Mouse (Mus musculus) retina, adult 2 months (tissue): ENCODE data around the gene Qrsl1.

Experiments used
- DNase-seq: peaks from one replicate; pipeline ENCODE4 v3.0.0-alpha.2; 2012; ENCODE audit warnings: low read depth, low spot score

Qrsl1 gene

GRCm38 (mm10) chr10:43871458-43871857 lies 30.1 kb downstream of the Qrsl1 start:
- no peak for DNase-seq

DNA sequence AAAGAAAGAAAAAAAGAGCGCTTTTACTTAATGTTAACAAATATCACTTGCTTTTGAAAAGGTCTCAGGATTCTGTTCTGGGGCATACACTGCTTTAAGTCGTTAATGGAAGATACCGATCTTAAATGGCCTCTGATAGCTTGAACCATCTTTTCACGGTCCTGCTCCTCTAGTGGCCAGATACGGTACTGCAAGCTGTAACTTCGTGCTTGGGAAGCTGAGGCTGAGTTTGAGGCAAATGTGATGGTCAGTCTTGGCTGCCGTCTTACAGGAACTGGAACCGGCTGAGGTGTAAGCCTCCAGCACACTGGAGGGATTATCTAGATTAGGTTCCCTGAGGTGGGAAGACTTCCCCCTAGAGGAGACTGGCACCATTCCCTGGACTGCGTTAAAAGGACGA lies 30.8 kb downstream of the Qrsl1 start:
- DNase-seq = no peak

GRCm38 (mm10) chr10:43856351-43856750 lies 45.2 kb downstream of the Qrsl1 start:
- no peak for DNase-seq

DNA sequence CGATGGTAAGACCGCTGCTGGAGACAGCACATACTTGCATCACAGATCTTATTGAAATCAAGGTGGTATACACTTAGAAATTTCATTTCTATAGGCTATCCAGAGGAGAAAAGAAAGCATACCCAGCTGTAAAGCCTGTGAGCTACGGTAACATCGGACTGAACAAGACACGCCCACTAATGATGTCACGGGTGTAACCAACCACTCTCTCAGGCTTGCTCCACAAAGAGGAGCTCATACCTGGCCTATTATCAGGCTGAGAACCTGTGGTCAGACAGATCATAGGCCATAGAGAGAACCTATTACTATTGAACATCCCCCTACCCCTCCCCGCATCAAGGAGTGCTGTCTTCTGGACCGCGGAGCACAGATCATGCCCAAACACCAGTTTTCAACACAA lies 45.6 kb downstream of the Qrsl1 start:
- DNase-seq = no peak

- no peak for DNase-seq
These were observed 49.6 kb downstream of the Qrsl1 start for GRCm38 (mm10) chr10:43851898-43852297.

GRCm38 (mm10) chr10:43849478-43849877 lies 52.1 kb downstream of the Qrsl1 start:
- DNase-seq = no peak

- DNase-seq = no peak
These were observed 55.4 kb downstream of the Qrsl1 start for GRCm38 (mm10) chr10:43846141-43846622.

DNA sequence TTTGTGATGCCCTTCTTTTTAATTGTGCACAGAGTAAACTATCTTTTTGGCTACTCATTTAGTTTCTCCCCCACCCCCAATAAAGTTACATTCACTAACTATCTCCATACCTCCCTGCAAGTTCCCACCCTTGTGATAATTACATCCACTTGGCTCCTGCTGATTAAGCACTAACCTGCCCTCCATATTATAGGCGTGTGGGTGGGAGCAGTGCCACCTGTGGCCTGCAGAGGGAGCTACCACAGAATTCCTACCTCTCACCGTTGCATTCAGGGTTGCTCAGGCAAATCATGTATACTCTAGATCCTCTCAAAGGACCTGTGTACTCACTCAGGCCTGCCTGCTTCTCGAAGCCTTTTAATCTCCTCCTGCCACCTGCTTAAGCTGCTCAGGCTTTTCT lies 56.1 kb downstream of the Qrsl1 start:
- DNase-seq = peak; percentile 36

- DNase-seq = no peak
These were observed 60.1 kb downstream of the Qrsl1 start for GRCm38 (mm10) chr10:43841441-43841840.

DNA sequence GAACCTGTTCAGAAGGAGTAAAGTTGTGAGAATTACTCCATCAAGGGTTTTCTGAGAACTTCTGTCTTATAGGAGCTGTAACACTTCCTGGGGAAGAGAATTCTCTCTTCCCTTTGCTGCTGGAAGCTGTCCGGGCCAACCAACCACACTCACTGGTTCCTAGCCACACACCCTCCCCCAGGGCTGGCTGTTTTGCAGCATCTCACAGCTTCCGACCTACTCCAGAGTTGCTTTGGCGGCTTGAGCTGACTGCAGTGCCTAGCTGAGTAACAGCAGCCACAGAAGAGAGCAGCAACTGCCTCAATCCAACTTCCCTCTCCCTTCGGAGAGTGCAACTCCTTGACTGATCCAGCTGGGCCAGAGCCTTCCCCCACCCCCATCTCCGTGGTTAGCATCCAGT lies 68.7 kb downstream of the Qrsl1 start:
- DNase-seq = no peak

DNA sequence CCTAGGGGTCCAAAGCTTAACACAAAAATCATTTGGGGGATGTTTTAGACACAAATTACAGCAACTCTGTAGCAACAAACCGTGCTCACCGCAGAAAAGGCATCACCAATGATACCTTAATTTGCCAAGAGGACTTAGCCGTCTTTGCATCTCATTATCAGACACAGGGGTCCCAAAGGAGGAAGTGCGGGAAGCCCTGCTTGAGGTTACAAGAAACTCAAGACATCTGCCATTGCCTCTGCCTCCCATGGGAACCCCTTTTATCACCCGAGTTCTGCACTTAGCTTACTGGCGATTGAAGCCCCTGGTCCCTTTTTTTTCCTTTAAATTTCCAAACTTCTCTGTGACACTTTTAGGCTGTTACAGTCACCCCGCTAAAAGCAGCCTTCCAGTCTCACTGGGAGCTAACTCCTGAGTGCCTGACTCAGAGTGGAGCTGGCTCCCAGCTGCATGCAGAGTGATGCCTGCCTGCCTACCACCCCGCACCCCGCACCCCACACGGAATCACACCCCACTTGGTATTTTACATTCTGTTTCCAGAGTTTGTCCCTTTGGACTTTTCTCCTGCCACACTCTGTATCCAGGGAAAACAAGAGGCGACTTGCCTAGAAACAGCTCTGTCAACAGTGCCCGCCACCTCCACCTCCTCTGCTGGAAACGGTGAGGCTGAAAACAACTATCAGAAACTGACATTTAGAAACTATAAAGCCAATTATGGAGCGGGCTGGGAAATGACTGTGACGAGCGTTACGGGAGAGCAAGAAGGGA lies 71.1 kb downstream of the Qrsl1 start:
- no peak for DNase-seq

DNA sequence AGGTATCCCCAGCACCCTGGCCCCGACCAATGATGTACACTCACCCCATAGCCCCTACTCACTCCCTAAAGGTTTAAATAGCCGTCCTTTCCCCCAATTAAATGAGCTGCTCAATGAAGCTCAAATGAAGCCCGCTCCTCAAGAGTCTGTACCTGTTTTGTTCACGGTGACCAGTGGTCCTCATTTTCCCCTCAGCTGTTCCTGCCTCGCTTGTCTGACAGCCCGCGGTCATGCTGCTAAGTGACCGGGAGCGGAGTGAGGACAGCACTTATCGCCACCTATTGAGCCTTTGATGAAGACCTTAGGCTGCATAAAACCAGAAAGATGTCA lies 72.9 kb downstream of the Qrsl1 start:
- no peak for DNase-seq

DNA sequence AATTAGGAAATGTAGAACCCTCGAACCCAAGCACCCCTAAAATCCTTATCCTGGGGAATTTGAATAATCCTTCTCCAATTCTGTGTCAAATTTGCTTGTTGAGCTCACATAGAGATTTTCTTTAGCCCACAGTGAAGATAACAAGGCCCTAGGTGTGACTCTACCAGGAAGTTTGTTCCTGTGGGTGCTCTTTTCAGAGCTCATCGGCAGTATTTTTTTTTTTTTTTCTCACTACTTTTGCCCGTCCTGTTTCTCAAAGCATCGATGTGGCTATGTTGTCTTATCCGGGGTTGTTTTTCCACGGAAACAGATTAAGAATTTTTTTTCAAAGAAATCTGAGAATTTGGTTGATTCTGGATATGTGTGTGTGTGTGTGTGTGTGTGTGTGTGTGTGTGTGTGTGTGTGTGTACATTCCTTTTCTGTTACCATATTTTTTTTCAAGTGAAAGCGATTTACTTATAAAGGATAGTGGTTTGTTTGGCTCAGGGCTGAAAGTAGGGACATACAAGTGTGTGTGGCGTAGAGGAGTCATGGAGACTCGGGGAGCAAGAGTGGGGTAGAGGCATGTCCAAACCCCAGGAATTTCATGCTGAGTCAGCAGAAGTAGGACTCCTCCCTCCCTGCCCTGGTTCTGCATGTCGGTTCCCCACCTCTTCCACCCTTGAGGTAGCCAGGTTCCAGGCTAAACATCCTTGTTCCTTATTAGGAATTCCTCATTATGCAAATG lies 73.4 kb downstream of the Qrsl1 start:
- no peak for DNase-seq

DNA sequence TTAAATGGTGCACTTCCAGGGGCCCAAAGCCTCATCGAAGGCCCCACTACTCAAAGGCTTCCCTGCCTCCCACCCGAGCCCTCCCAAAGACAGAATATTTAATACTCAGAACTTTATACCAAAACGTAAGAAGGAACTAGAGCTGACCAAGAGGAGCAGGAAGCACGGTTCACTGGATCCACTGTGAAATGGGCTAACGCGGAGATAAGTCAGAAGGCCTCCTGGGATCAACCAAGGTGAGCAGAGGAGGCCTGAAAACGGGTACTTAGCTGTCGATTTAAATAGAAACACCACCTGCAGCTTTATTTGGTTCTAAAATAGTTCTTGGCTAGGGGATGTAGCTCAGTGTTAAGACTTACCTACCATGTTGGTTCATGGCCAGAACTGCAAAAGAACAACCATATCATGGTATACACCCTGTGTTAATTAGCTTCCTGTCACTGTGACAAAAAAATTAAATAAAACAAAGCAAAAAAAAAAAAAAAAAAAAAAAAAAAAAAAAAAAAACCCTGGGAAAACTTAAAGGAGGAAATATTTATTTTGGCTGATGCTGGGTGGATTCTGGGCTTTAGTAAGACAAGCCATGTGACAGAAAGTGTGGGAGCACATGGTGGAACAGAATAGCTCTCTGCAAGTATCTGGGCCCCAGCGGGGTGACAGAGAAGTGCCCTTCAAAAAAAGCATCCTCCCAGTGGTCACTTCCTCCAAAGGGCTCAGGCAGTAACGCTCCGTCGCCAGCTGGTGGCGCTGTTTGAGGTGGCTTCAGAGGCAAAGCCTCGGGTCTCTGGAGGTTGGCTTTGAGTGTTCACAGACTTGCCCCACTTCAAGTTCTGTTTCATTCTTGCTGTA lies 74.5 kb downstream of the Qrsl1 start:
- no peak for DNase-seq

DNA sequence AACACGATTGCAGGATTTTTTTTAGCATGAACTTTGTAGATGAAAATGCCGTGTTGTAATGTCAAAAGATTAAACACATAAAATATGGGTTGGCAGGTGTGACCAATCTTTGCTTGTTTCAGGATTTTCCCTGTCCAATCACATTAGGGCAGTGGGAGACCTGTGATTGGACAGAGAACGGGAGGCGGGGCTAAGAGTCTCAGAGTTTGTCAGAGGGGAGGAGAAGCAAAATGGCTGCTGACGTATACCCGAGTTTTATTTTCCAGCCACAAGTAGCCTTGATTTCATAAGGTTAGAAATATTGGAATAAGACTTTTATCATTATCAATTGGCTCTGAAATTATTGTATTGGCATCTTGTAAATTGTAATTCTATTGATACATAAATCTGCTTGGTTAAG lies 75.8 kb downstream of the Qrsl1 start:
- DNase-seq = no peak

GRCm38 (mm10) chr10:43824713-43825112 lies 76.8 kb downstream of the Qrsl1 start:
- no peak for DNase-seq
